Mouse (Mus musculus) Muller cell, postnatal 12 days (primary cell): ENCODE data around the gene Swap70.
"Not testable (repeated sequence)": the region's sequence is repeated elsewhere in the genome, so short reads cannot be mapped to it uniquely, and the experiment has no call there.

Experiments
- DNase-seq: peaks from one replicate; pipeline ENCODE4 v3.0.0-alpha.2; 2015; ENCODE audit errors: inconsistent ontology term

Gene Swap70

GRCm38 (mm10) chr7:110221586-110222481, at the start of gene Swap70:
TSS of gene Swap70 (plus strand) at chr7:110221711.
- peak; percentile 94 for DNase-seq

GRCm38 (mm10) chr7:110179208-110179607, 42.3 kb upstream of the Swap70 start:
- DNase-seq, result no peak

- DNase-seq, result no peak
These were observed 40.9 kb upstream of the Swap70 start for GRCm38 (mm10) chr7:110180613-110181012.

GRCm38 (mm10) chr7:110181446-110181845, 40.1 kb upstream of the Swap70 start:
- DNase-seq, result no peak

GRCm38 (mm10) chr7:110184608-110185007, 36.9 kb upstream of the Swap70 start:
- no peak for DNase-seq

DNA sequence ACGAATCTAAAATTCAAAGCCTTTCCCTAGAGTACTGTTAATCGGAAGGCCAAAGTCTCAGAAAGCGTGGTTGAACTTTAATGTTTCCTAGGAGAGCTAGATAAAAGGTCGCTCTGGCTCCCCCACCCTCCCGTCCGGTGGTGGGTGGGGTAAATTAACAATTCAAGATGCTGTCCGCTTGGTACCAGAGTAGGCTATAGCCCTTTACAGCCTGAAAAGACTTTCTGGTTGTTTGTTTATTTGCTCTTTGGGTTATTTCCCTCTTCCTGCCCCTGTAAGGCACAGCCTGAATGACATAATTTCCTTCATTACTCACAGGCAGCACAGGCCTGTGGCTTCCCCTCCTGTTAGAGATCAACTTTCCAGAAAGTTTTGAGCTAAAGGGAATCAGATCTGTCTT, 31.6 kb upstream of the Swap70 start:
- DNase-seq, result no peak

GRCm38 (mm10) chr7:110193186-110193585, 28.3 kb upstream of the Swap70 start:
- no peak for DNase-seq

DNA sequence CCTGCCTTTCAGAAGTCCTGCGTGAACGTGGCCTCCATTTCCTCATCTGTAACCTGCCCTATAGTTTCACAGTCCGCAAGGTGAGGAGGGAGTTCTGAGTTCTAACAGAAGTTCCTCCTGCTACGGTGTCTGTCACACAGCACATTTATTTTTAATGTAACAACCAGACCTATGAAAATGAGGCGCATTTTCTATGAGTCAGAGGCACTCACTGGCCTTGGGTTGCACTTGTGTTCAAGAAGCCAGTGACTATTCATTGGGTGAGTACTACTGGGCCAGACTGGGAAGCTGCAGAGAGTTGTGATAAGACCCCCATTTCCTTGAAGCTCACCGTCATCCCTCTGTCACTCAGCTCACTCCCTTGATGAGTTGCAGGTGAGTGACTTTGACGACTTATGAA, 24.3 kb upstream of the Swap70 start:
- no peak for DNase-seq

- DNase-seq, result no peak
These were observed 19.6 kb upstream of the Swap70 start for GRCm38 (mm10) chr7:110201933-110202332.

GRCm38 (mm10) chr7:110204208-110204607, 17.3 kb upstream of the Swap70 start:
- no peak for DNase-seq

DNA sequence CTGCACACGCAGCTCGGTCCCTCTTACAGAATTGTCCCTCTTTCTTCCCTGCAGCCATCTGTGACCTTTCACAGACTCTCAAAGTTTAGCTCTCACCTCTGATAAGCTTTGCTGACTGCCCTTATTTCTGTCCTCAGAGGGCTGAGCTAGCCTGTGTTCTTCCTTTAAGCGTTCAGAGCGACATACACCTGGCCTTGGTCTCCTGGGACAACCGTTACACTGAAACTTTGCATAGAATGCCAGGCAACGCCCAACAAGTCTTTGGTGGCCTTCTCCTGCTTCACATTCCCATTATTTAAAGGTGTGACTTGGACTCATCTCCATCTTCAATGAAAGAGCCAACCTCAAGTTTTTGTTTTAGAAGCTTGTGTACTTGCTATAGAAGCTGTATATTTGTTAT, 13.2 kb upstream of the Swap70 start:
- DNase-seq, result no peak

- DNase-seq, result no peak
These were observed 12.1 kb upstream of the Swap70 start for GRCm38 (mm10) chr7:110209422-110209821.

DNA sequence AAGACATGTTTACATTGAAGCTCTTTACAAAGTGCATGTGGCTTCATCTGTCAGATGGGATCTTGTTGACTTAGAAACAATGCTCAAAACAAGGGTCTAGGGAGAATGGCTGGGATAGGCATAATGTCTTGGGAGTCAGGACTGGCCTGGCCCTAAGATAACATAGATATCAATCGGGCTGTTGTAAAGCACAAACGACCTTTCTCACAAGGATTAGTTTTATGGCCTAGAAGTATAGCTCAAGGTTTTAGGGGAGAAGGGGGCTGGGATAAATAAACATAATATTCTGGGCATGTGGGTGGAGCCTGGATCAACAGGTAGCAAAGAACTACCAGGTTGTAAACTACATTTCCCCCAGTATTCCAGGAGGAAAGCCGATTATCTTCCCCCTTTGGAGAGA, 10.5 kb upstream of the Swap70 start:
- DNase-seq, result no peak

DNA sequence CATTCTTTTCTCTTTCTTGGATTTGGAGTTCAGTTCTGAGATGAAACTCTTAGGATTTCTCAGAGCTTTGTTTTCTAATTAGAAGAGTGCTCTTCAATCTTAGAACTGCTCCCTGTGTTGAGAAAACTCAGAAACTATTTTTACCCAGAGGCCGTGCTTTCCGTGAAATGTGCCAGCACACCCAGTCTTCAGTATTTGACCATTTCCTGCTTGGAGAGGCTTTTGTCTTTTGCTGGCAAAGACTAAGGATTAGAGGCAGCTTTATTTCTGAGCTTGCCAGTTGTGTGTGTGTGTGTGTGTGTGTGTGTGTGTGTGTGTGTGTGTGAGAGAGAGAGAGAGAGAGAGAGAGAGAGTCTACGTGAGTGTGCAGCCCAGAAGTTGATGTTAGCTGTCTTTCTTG, 6.6 kb upstream of the Swap70 start:
- peak; percentile 48 for DNase-seq

DNA sequence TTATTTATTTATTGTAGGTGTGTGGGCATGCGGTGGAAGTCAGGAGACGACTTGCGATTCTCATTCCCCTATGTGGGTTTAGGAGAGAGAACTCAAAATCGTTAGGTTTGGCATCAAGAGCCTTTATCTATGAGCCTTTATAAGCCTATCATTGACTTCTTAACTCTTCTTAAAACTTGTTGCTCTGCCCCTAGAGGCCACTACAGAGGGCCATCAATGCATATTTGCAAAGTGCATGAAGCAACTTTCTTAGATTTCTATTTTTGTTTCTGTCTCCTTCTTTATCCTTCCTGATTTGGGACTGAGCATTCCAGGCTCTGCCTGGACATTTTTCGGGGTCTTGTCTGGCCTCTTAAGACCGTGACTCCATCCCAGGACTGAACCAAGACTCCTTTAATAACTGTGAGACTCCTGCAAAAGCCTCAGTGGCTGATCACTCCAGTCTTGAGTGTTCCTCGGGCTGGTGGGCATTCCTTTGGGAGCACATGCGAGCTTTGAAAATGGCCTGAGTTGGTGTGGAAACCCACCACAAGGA, 393 bp upstream of the Swap70 start:
- DNase-seq, result no peak

DNA sequence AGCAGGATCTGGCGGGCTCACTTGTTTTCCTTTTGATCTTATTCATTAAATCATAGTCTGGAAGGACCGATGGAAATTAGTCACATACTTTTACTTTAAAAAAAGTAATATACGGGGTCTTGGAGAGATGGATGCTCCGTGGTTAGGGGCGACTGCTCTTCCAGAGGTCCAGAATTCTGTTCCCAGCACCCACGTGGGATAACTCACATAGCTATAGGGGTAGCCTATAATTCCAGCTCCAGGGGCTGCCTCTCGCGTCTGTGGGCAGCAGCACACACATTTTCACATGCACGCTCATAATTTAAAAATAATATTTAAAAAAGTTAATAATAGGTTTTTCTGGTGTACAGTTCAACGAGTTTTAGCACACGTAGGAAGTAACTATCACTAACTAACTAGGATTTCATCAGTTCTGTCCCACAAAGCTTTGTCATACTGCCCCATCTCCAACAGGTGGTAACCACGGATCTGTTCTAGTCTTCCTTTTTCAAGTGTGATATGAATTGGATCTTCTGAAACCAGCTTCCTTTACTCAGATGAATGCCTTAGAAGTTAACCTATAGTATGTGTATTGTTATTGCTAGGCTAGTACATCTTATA, 1.2 kb downstream of the Swap70 start:
- DNase-seq, result no peak

DNA sequence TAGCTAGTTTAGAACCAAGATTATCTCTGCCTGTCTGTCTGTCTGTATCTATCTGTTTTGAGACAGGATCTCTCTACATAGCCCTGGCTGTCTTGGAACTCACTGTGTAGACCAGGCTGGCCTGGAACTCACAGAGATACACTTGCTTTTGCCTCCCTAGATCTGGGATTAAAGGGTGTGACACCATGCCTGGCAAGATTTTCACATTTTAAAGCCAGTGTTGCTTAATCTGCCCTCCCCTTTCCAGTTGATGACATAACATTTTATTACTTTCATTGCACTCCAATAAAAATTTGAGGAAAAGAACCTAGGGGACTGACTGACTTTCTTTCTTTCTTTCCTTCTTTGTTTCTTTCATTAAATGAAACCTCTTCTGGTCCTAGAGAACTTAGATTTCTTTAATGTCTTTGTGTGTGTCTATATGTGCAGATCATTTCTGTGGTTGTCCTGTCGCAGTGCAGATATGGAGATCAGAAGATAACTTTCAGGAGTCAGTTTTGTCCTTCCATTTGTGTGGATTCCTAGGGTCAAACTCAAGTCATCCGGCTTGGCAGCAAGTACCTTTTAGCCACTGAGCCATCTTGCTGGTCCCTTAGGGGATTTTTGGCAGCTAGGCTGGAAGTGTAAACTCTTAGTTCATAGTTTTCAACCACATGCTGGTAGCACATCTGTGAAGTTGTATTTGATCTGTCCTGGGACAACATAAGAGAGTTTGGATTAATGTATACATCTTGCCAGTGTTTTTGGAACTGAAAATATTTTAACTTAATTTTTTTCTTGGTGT, 2.4 kb downstream of the Swap70 start:
- DNase-seq, result no peak

- DNase-seq, result no peak
These were observed 5.0 kb downstream of the Swap70 start for GRCm38 (mm10) chr7:110226484-110226883.

DNA sequence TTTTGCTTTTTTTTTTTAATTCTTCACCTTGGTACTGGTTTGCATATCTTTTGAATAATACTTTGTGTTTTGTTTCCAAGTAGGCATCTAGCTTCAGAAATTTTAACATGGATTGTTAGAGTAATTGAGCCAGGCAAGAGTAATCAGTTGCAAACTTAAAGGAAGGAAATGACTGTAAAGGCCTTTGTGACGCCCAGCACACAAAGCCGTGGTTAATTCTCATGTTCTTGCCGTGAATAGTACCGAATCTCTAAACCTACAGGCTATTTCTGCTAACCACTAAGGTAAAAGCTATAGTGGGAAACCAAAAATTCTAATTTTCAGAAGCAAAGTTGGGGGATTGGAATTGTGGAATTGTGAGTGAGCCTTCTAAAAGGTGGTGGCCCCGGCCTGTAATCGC, 8.5 kb downstream of the Swap70 start:
- no peak for DNase-seq

- DNase-seq, result not testable (repeated sequence)
These were observed 9.6 kb downstream of the Swap70 start for GRCm38 (mm10) chr7:110231127-110231526.

GRCm38 (mm10) chr7:110236085-110236484, 14.6 kb downstream of the Swap70 start:
- DNase-seq, result no peak

- DNase-seq, result peak; percentile 91
These were observed 15.9 kb downstream of the Swap70 start for GRCm38 (mm10) chr7:110237451-110237836.
